Mouse (Mus musculus): Measurements from ENCODE around the gene Adad2.

DNA sequence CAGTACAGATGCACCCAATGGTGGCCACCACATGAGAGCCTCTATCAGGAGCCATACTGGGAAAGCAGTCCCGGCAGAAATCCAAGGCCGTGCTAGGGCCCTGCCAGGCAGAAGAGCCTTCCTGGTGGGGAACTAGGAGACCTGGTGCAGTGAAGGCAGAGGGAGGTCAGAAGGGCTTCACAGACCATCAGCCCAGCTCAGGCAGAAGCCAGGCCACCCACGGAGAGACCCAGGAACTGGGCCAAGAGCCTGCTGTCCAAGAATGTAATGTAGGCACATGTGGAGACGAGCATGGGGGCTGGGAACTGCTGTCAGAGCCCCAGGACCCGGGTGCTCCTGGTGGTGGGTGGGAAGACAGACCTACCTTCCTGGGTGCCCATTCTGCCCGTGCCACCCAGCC is 52.7 kb downstream of the Adad2 start:
- TF ChIP-seq POLR2A (IDR thresholded peaks at IDR 0.05; ENCODE audit: low read depth, low read length) (no peak), CTCF (IDR thresholded peaks at IDR 0.05; ENCODE audit: extremely low read depth, insufficient read depth, insufficient read length, insufficient replicate concordance) (no peak)

Data from spleen, adult 2 months (tissue).